Mouse (Mus musculus) brain, embryonic 14.5 days (tissue): ENCODE measurements at regions not wholly inside any gene's neighbourhood (a gene's known extent, or its start where the extent isn't known, plus 50 kb on each side); places are given as distances from the start of the nearest gene placed in this dataset.

Source experiments
- CTCF ChIP-seq: fragments of 200-500 bp; IDR thresholded peaks from 2 replicates; pipeline ENCODE4 v1.5.1; 2012; ENCODE audit warnings: inconsistent platforms, mild to moderate bottlenecking, moderate library complexity, borderline replicate concordance; ENCODE audit not compliant: insufficient read depth, insufficient read length; ENCODE audit errors: extremely low read depth
- POLR2A ChIP-seq: fragments of 200-500 bp; IDR thresholded peaks from 2 replicates; pipeline ENCODE4 v1.6.1; 2012; ENCODE audit warnings: mild to moderate bottlenecking, inconsistent platforms, borderline replicate concordance; ENCODE audit not compliant: poor library complexity, insufficient read depth, insufficient read length, severe bottlenecking; ENCODE audit errors: extremely low read depth

GRCm38 (mm10) chr17:83049972-83050535, 165.0 kb upstream of the Pkdcc start:
- no peak for TF ChIP-seq CTCF
- TF ChIP-seq POLR2A: no peak
